Mouse (Mus musculus): ENCODE measurements at regions not wholly inside any gene's neighbourhood (a gene's known extent, or its start where the extent isn't known, plus 50 kb on each side); places are given as distances from the start of the nearest gene placed in this dataset.

GRCm38 (mm10) chr16:39123445-39123952 lies 231.0 kb downstream of the Igsf11 start:
- Histone ChIP-seq H3K9me3 (replicated peaks; ENCODE audit: low read length) (no peaks in the 10 kb centered on the region), H3K4me3 (replicated peaks; ENCODE audit: low read depth, low read length) (no peak overlapping the region), H3K27ac (no peak overlapping the region), H3K27me3 (ENCODE audit: insufficient read depth, low read length) (no peaks in the 10 kb centered on the region), H3K4me1 (replicated peaks; ENCODE audit: insufficient read depth, low read length) (0 out of 2 replicates have a peak, but pooled peaks cover 3% of the 10 kb centered on the region), H3K9ac (ENCODE audit: low read depth, low read length) (no peak overlapping the region), H3K36me3 (ENCODE audit: insufficient read depth, low read length) (no peaks in the 10 kb centered on the region), H3K4me2 (ENCODE audit: low read length) (no peak overlapping the region)
- DNase-seq (ENCODE audit: low spot score), result peak; percentile 27
- ATAC-seq (replicated peaks; ENCODE audit: low FRiP score, low read depth), result no peak
- WGBS, result 44% methylated on average over 8 of the region's 8 CpGs
- TF ChIP-seq CTCF (IDR thresholded peaks at IDR 0.05; ENCODE audit: low read depth), result no peak

GRCm38 (mm10) chr16:39132459-39132858 lies 240.0 kb downstream of the Igsf11 start:
- no peak overlapping the region for H3K27ac ChIP-seq
- H3K27me3 ChIP-seq (ENCODE audit: insufficient read depth, low read length), result no peaks in the 10 kb centered on the region
- no peak overlapping the region for H3K4me2 ChIP-seq (ENCODE audit: low read length)
- H3K9ac ChIP-seq (ENCODE audit: low read depth, low read length), result no peak overlapping the region
- DNase-seq (ENCODE audit: low spot score), result no peak
- no peak for ATAC-seq (replicated peaks; ENCODE audit: low FRiP score, low read depth)
- no peak for TF ChIP-seq CTCF (IDR thresholded peaks at IDR 0.05; ENCODE audit: low read depth)
- no peaks in the 10 kb centered on the region for H3K36me3 ChIP-seq (ENCODE audit: insufficient read depth, low read length)
- H3K4me3 ChIP-seq (replicated peaks; ENCODE audit: low read depth, low read length), result no peak overlapping the region
- H3K9me3 ChIP-seq (replicated peaks; ENCODE audit: low read length), result no peaks in the 10 kb centered on the region
- no peaks in the 10 kb centered on the region for H3K4me1 ChIP-seq (replicated peaks; ENCODE audit: insufficient read depth, low read length)
- 95% methylated on average over 2 of the region's 2 CpGs for WGBS

- no peaks in the 10 kb centered on the region for H3K27me3 ChIP-seq (ENCODE audit: insufficient read depth, low read length)
- 56% methylated on average over 4 of the region's 4 CpGs for WGBS
- no peak for DNase-seq (ENCODE audit: low spot score)
Observed at GRCm38 (mm10) chr16:39135777-39136176, 243.3 kb downstream of the Igsf11 start.

GRCm38 (mm10) chr16:39147151-39147550 lies 254.7 kb downstream of the Igsf11 start:
- Histone ChIP-seq H3K27me3 (ENCODE audit: insufficient read depth, low read length) (no peaks in the 10 kb centered on the region), H3K36me3 (ENCODE audit: insufficient read depth, low read length) (no peaks in the 10 kb centered on the region), H3K4me2 (ENCODE audit: low read length) (no peak overlapping the region), H3K9me3 (replicated peaks; ENCODE audit: low read length) (no peaks in the 10 kb centered on the region), H3K4me3 (replicated peaks; ENCODE audit: low read depth, low read length) (no peak overlapping the region), H3K4me1 (replicated peaks; ENCODE audit: insufficient read depth, low read length) (no peaks in the 10 kb centered on the region), H3K27ac (no peak overlapping the region), H3K9ac (ENCODE audit: low read depth, low read length) (no peak overlapping the region)
- ATAC-seq (replicated peaks; ENCODE audit: low FRiP score, low read depth) (no peak), DNase-seq (ENCODE audit: low spot score) (no peak)
- 62% methylated on average over 2 of the region's 2 CpGs for WGBS
- no peak for TF ChIP-seq CTCF (IDR thresholded peaks at IDR 0.05; ENCODE audit: low read depth)

More at GRCm38 (mm10) chr16:39135777-39136176, 243.3 kb downstream of the Igsf11 start:
- Histone ChIP-seq H3K27ac (no peak overlapping the region), H3K9ac (ENCODE audit: low read depth, low read length) (no peak overlapping the region), H3K4me1 (replicated peaks; ENCODE audit: insufficient read depth, low read length) (no peaks in the 10 kb centered on the region), H3K4me2 (ENCODE audit: low read length) (no peak overlapping the region), H3K36me3 (ENCODE audit: insufficient read depth, low read length) (no peaks in the 10 kb centered on the region), H3K9me3 (replicated peaks; ENCODE audit: low read length) (no peaks in the 10 kb centered on the region), H3K4me3 (replicated peaks; ENCODE audit: low read depth, low read length) (no peak overlapping the region)
- no peak for ATAC-seq (replicated peaks; ENCODE audit: low FRiP score, low read depth)
- no peak for TF ChIP-seq CTCF (IDR thresholded peaks at IDR 0.05; ENCODE audit: low read depth)

GRCm38 (mm10) chr16:39151325-39152318 lies 259.2 kb downstream of the Igsf11 start:
- ATAC-seq (replicated peaks; ENCODE audit: low FRiP score, low read depth) (peak; percentile 63; the same call in 1 of the 2 replicates), DNase-seq (ENCODE audit: low spot score) (peak; percentile 42)
- Histone ChIP-seq H3K9ac (ENCODE audit: low read depth, low read length) (no peak overlapping the region), H3K27ac (no peak overlapping the region), H3K4me1 (replicated peaks; ENCODE audit: insufficient read depth, low read length) (no peaks in the 10 kb centered on the region), H3K9me3 (replicated peaks; ENCODE audit: low read length) (no peaks in the 10 kb centered on the region), H3K4me2 (ENCODE audit: low read length) (no peak overlapping the region), H3K36me3 (ENCODE audit: insufficient read depth, low read length) (no peaks in the 10 kb centered on the region), H3K4me3 (replicated peaks; ENCODE audit: low read depth, low read length) (no peak overlapping the region), H3K27me3 (ENCODE audit: insufficient read depth, low read length) (no peaks in the 10 kb centered on the region)
- 57% methylated on average over 9 of the region's 9 CpGs for WGBS
- no peak for TF ChIP-seq CTCF (IDR thresholded peaks at IDR 0.05; ENCODE audit: low read depth)

- 43% methylated on average over 3 of the region's 3 CpGs for WGBS
- no peak overlapping the region for H3K9ac ChIP-seq (ENCODE audit: low read depth, low read length)
- H3K4me3 ChIP-seq (replicated peaks; ENCODE audit: low read depth, low read length), result no peak overlapping the region
- no peak overlapping the region for H3K27ac ChIP-seq
- H3K27me3 ChIP-seq (ENCODE audit: insufficient read depth, low read length), result no peaks in the 10 kb centered on the region
- H3K36me3 ChIP-seq (ENCODE audit: insufficient read depth, low read length), result no peaks in the 10 kb centered on the region
- ATAC-seq (replicated peaks; ENCODE audit: low FRiP score, low read depth), result no peak
- H3K9me3 ChIP-seq (replicated peaks; ENCODE audit: low read length), result no peaks in the 10 kb centered on the region
- H3K4me2 ChIP-seq (ENCODE audit: low read length), result no peak overlapping the region
- TF ChIP-seq CTCF (IDR thresholded peaks at IDR 0.05; ENCODE audit: low read depth), result no peak
- H3K4me1 ChIP-seq (replicated peaks; ENCODE audit: insufficient read depth, low read length), result no peaks in the 10 kb centered on the region
- DNase-seq (ENCODE audit: low spot score), result no peak
Observed at GRCm38 (mm10) chr16:39158893-39159292, 266.4 kb downstream of the Igsf11 start.

Measured in kidney, postnatal 0 days (tissue).